Mouse (Mus musculus) hindbrain, embryonic 16.5 days (tissue): ENCODE results near the gene Gm5737. TPM values are rescaled to one million over a fixed set of nuclear protein-coding genes. Genes with fewer than 3 reads are reported as not detected.

ENCODE experiments used
- ATAC-seq: fragments of 200-750 bp; cut with Nextera tagmentation; 2 replicates; pipeline ENCODE4 v1.8.0; 2017; ENCODE audit warnings: moderate TSS enrichment, moderate library complexity
- H3K27ac ChIP-seq: fragments of 300-500 bp; sonication (generic); 2 replicates; pipeline ENCODE4 v1.5.1; 2014; ENCODE audit warnings: low read depth, mild to moderate bottlenecking, control low read depth, low read length, moderate library complexity
- H3K27me3 ChIP-seq: fragments of 300-500 bp; sonication (generic); replicated peaks from 2 replicates; pipeline ENCODE4 v1.6.1; 2014; ENCODE audit warnings: low read length; ENCODE audit not compliant: control insufficient read depth, insufficient read depth
- H3K36me3 ChIP-seq: fragments of 300-500 bp; sonication (generic); 2 replicates; pipeline ENCODE4 v1.6.1; 2014; ENCODE audit warnings: mild to moderate bottlenecking, low read length, moderate library complexity, mixed read lengths; ENCODE audit not compliant: control insufficient read depth, insufficient read depth
- H3K4me1 ChIP-seq: fragments of 300-500 bp; sonication (generic); 2 replicates; pipeline ENCODE4 v1.6.1; 2014; ENCODE audit warnings: low read depth, low read length; ENCODE audit not compliant: control insufficient read depth, insufficient read depth
- H3K4me2 ChIP-seq: fragments of 300-500 bp; sonication (generic); 2 replicates; pipeline ENCODE4 v1.6.1; 2014; ENCODE audit warnings: mild to moderate bottlenecking, low read length, control low read depth, moderate library complexity
- H3K4me3 ChIP-seq: fragments of 300-500 bp; sonication (generic); 2 replicates; pipeline ENCODE4 v1.5.1; 2014; ENCODE audit warnings: mild to moderate bottlenecking, low read length, control low read depth, moderate library complexity
- H3K9ac ChIP-seq: fragments of 300-500 bp; sonication (generic); 2 replicates; pipeline ENCODE4 v1.6.1; 2014; ENCODE audit warnings: low read depth, mild to moderate bottlenecking, control low read depth, low read length, moderate library complexity
- H3K9me3 ChIP-seq: fragments of 300-500 bp; sonication (generic); 2 replicates; pipeline ENCODE4 v1.6.1; 2014; ENCODE audit warnings: mild to moderate bottlenecking, low read length, moderate library complexity; ENCODE audit not compliant: control insufficient read depth
- WGBS: fragments of 180-500 bp; shearing (Covaris S2); extraction: QIAGEN DNeasy Blood & Tissue Kit; methylation state at CpG from one replicate; pipeline ENCODE4 v1.1.7; 2014; 5-methylcytosine and 5-hydroxymethylcytosine counted together
- polyA plus RNA-seq: library from polyadenylated mRNA; unstranded; fragments of >200 nt; fragmentation: Nextera tagmentation; extraction: Ambion mirVana; gene quantifications from 2 replicates; pipeline ENCODE4 v1.2.1, GENCODE M21; 2015

The Gm5737 gene
- polyA plus RNA-seq, 1 experiment from 2014 or later, result 0.11 TPM

- 92% methylated on average over 3 of the region's 3 CpGs for WGBS
- H3K36me3 ChIP-seq, result peaks cover 27% of the 10 kb centered on the region
- H3K27ac ChIP-seq, result no peak overlapping the region
- no peaks in the 10 kb centered on the region for H3K9me3 ChIP-seq
- H3K4me1 ChIP-seq, result no peaks in the 10 kb centered on the region
- no peak overlapping the region for H3K9ac ChIP-seq
- no peaks in the 10 kb centered on the region for H3K27me3 ChIP-seq
- ATAC-seq, result no peak
- H3K4me3 ChIP-seq, result no peak overlapping the region
- no peak overlapping the region for H3K4me2 ChIP-seq
These were observed 67.8 kb downstream of the Gm5737 start for GRCm38 (mm10) chr7:120879972-120880371.

GRCm38 (mm10) chr7:120880770-120881169, 68.6 kb downstream of the Gm5737 start:
- H3K27me3 ChIP-seq, result no peaks in the 10 kb centered on the region
- ATAC-seq, result no peak
- WGBS, result 96% methylated on average over 4 of the region's 4 CpGs
- H3K4me1 ChIP-seq, result no peaks in the 10 kb centered on the region
- no peak overlapping the region for H3K4me2 ChIP-seq
- no peak overlapping the region for H3K4me3 ChIP-seq
- no peak overlapping the region for H3K9ac ChIP-seq
- H3K36me3 ChIP-seq, result peaks cover 34% of the 10 kb centered on the region
- H3K9me3 ChIP-seq, result no peaks in the 10 kb centered on the region
- H3K27ac ChIP-seq, result no peak overlapping the region

Other genes with a start within 250 kb of the Gm5737 start
- gene Uqcrc2, start 177.2 kb upstream of the Gm5737 start, polyA plus RNA-seq, result 244 and 260 TPM in 2 replicates
- 0.48 and 0.49 TPM in 2 replicates for gene Pdzd9, start 142.0 kb upstream of the Gm5737 start, polyA plus RNA-seq
- 8.0 and 9.2 TPM in 2 replicates for gene Mosmo, start 134.7 kb upstream of the Gm5737 start, polyA plus RNA-seq
- gene Vwa3a, start 73.0 kb upstream of the Gm5737 start, polyA plus RNA-seq, result 2.0 and 2.8 TPM in 2 replicates
- gene Eef2k, start 30.5 kb downstream of the Gm5737 start, polyA plus RNA-seq, result 37.4 and 40.3 TPM in 2 replicates
- 24.0 and 27.2 TPM in 2 replicates for gene Polr3e, start 105.4 kb downstream of the Gm5737 start, polyA plus RNA-seq
- gene Cdr2, start 169.9 kb downstream of the Gm5737 start, polyA plus RNA-seq, result 14.7 and 15.3 TPM in 2 replicates
- 0.35 TPM in 1 of 2 replicates, not detected in the other for gene Mfsd13b, start 170.1 kb downstream of the Gm5737 start, polyA plus RNA-seq
- 167 and 175 TPM in 2 replicates for gene Mettl9, start 222.1 kb downstream of the Gm5737 start, polyA plus RNA-seq